Mouse (Mus musculus): ENCODE data around the gene Grik3. TPM values are rescaled to one million over a fixed set of nuclear protein-coding genes. Genes with fewer than 3 reads are reported as not detected.

The Grik3 gene
- polyA plus RNA-seq, 1 experiment from 2014 or later: not detected

DNA sequence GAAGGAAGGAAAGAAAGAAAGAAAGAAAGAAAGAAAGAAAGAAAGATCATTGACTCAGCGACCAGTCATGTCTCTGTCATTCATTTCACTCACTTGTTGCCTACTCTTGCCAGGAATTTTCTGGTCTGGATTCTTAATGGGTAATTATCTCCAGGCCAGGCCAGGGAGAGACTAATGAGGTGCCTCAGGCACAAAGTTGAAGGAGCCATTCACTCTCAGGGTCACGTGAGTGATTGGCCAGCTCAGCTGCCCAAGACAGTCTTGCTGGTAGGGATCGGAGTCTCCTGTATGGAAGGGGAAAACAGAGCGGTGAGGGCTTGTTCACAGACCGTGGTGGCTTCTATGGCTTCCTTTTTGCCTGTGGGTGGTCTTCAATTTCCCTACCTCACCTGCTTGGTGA, 82.5 kb downstream of the Grik3 start:
- Histone ChIP-seq H3K4me2 (no peak overlapping the region), H3K36me3 (replicated peaks) (no peaks in the 10 kb centered on the region), H3K9ac (no peak overlapping the region), H3K27ac (replicated peaks) (no peak overlapping the region), H3K4me3 (replicated peaks) (no peak overlapping the region), H3K27me3 (peaks cover 8% of the 10 kb centered on the region), H3K4me1 (replicated peaks) (no peaks in the 10 kb centered on the region), H3K9me3 (replicated peaks) (no peaks in the 10 kb centered on the region)
- 22% methylated on average over 5 of the region's 5 CpGs for whole genome bisulfite sequencing (ENCODE audit: insufficient replicate concordance)
- no peak for ATAC-seq (ENCODE audit: insufficient read depth)

- no peaks in the 10 kb centered on the region for H3K4me1 ChIP-seq (replicated peaks)
- H3K9me3 ChIP-seq (replicated peaks): no peaks in the 10 kb centered on the region
- peaks cover 8% of the 10 kb centered on the region for H3K27me3 ChIP-seq
- no peaks in the 10 kb centered on the region for H3K36me3 ChIP-seq (replicated peaks)
- no peak for ATAC-seq (ENCODE audit: insufficient read depth)
- no peak overlapping the region for H3K27ac ChIP-seq (replicated peaks)
- H3K4me2 ChIP-seq: no peak overlapping the region
- no peak overlapping the region for H3K4me3 ChIP-seq (replicated peaks)
- H3K9ac ChIP-seq: no peak overlapping the region
- WGBS (ENCODE audit: insufficient replicate concordance): 9% methylated on average over 11 of the region's 11 CpGs
Measured at GRCm38 (mm10) chr4:125573951-125574675, 83.6 kb downstream of the Grik3 start.

- no peaks in the 10 kb centered on the region for H3K4me1 ChIP-seq (replicated peaks)
- H3K4me3 ChIP-seq (replicated peaks): no peak overlapping the region
- H3K4me2 ChIP-seq: no peak overlapping the region
- no peak overlapping the region for H3K27ac ChIP-seq (replicated peaks)
- H3K27me3 ChIP-seq: no peaks in the 10 kb centered on the region
- H3K9ac ChIP-seq: no peak overlapping the region
- no peak for ATAC-seq (ENCODE audit: insufficient read depth)
- H3K36me3 ChIP-seq (replicated peaks): no peaks in the 10 kb centered on the region
- no peaks in the 10 kb centered on the region for H3K9me3 ChIP-seq (replicated peaks)
- WGBS (ENCODE audit: insufficient replicate concordance): 33% methylated on average over 5 of the region's 5 CpGs
Measured at GRCm38 (mm10) chr4:125580336-125580735, 89.8 kb downstream of the Grik3 start.

DNA sequence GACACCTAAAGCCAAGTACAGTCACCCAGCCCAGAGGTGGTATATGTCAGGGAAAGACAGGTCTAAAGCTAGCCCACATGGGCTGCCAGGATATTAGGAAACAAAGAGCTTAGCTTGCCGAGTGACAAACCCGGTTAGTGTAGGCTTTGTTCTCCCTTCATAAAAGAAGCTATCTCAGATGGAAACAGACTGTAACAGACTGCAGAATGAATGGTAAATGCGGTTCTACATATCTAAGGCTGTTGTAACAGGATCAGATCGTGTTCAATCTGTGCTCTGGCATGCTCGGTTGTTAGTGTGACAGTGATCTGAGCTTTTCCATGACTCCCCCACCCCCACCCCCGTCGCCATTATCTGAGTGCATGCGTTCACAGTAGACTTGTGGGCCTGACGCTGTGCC, 92.8 kb downstream of the Grik3 start:
- Histone ChIP-seq H3K36me3 (replicated peaks) (no peaks in the 10 kb centered on the region), H3K9ac (no peak overlapping the region), H3K9me3 (replicated peaks) (no peaks in the 10 kb centered on the region), H3K4me3 (replicated peaks) (no peak overlapping the region), H3K4me1 (replicated peaks) (no peaks in the 10 kb centered on the region), H3K27me3 (no peaks in the 10 kb centered on the region; the same call in 1 of the 2 replicates), H3K27ac (replicated peaks) (no peak overlapping the region), H3K4me2 (no peak overlapping the region)
- no peak for ATAC-seq (ENCODE audit: insufficient read depth)
- WGBS (ENCODE audit: insufficient replicate concordance): 62% methylated on average over 9 of the region's 9 CpGs

DNA sequence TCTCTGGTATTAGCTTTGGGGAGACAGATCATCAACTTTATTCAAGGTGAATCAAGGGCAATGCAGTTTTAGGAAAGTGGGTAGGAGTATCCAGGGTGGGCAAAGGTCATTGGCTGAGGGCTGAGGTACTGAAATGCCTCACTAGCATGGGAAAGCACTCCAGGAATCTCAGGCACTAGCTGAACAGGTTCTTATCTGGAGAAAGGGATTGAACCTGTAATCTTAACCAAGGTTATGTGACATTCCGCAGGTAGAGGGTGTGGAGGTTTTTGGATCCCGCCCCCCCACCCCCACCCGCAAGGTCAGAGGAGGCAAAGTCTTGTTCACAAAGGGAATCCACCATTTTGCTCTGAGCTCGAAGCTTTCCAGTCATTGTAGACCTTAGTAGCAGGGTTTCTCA, 93.4 kb downstream of the Grik3 start:
- Histone ChIP-seq H3K27me3 (no peaks in the 10 kb centered on the region; the same call in none of the 2 replicates), H3K9me3 (replicated peaks) (no peaks in the 10 kb centered on the region), H3K9ac (no peak overlapping the region), H3K4me1 (replicated peaks) (no peaks in the 10 kb centered on the region), H3K4me3 (replicated peaks) (no peak overlapping the region), H3K27ac (replicated peaks) (no peak overlapping the region), H3K36me3 (replicated peaks) (no peaks in the 10 kb centered on the region), H3K4me2 (no peak overlapping the region)
- no peak for ATAC-seq (ENCODE audit: insufficient read depth)
- 43% methylated on average over 4 of the region's 4 CpGs for WGBS (ENCODE audit: insufficient replicate concordance)

DNA sequence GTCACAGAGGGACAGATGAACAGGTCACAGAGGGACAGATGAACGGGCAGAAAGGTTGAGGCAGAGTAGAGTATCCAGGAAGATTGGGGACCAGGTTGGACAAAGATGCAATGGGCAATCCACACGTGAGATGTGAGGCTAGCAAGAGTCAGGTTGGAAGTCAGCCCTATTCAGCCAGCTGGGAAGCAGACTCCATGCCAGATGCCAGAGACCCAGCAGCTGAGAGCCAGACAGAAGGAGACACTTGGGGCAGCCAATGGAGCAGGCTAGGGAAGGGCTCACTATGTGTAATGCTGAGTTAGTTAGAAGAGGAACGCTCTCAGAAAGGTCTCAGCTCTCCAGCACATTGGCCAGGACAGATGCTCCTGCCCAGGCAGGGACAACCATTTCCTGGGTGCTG, 94.2 kb downstream of the Grik3 start:
- no peaks in the 10 kb centered on the region for H3K36me3 ChIP-seq (replicated peaks)
- no peak overlapping the region for H3K27ac ChIP-seq (replicated peaks)
- H3K9me3 ChIP-seq (replicated peaks): no peaks in the 10 kb centered on the region
- H3K4me2 ChIP-seq: no peak overlapping the region
- H3K4me1 ChIP-seq (replicated peaks): no peaks in the 10 kb centered on the region
- WGBS (ENCODE audit: insufficient replicate concordance): 55% methylated on average over 3 of the region's 3 CpGs
- no peak overlapping the region for H3K9ac ChIP-seq
- no peak overlapping the region for H3K4me3 ChIP-seq (replicated peaks)
- ATAC-seq (ENCODE audit: insufficient read depth): no peak
- no peaks in the 10 kb centered on the region; the same call in none of the 2 replicates for H3K27me3 ChIP-seq

- H3K4me1 ChIP-seq (replicated peaks): no peaks in the 10 kb centered on the region
- no peak overlapping the region for H3K27ac ChIP-seq (replicated peaks)
- no peak overlapping the region for H3K4me3 ChIP-seq (replicated peaks)
- no peaks in the 10 kb centered on the region; the same call in none of the 2 replicates for H3K27me3 ChIP-seq
- no peak overlapping the region for H3K9ac ChIP-seq
- H3K4me2 ChIP-seq: 0 out of 2 replicates have a peak overlapping the region, but pooled peaks have one; percentile 17
- no peak for ATAC-seq (ENCODE audit: insufficient read depth)
- H3K9me3 ChIP-seq (replicated peaks): no peaks in the 10 kb centered on the region
- WGBS (ENCODE audit: insufficient replicate concordance): 34% methylated on average over 12 of the region's 12 CpGs
- H3K36me3 ChIP-seq (replicated peaks): no peaks in the 10 kb centered on the region
Measured at GRCm38 (mm10) chr4:125587577-125587976, 97.1 kb downstream of the Grik3 start.

DNA sequence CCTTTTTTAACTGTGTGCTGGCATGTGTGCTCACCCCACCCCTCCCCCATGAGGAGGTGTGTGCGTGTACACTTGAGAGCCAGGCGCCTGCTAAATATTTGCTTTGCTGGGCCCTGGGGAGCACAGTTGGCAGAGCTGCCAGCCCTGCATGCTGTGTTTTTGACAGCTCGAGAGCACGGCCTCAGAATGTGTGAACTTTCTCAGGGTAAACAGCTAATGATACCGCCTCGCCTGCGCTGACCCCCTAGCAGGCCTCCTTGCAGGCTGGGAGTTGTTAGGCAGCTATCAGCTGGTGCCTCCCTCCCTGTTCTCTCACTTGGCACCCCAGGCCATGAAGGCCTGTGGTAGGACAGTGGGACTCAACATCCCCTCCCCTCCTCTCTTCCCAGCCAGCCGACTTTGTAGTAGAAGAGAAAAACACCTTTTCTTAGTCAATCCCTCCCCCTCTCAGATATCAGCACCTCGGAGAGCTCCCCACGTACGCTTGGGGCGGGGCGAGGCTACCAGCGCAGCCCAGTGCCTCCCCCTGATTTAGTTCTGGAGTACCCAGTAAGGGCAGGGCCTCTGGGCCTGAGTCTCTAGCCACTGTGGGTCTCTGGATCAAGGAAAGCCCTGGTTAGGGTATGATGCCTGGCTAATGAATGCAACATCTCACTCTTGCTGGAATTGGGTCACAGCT, 99.9 kb downstream of the Grik3 start:
- ATAC-seq (ENCODE audit: insufficient read depth): no peak
- WGBS (ENCODE audit: insufficient replicate concordance): 6% methylated on average over 14 of the region's 14 CpGs
- Histone ChIP-seq H3K9ac (no peak overlapping the region), H3K4me1 (replicated peaks) (no peaks in the 10 kb centered on the region), H3K9me3 (replicated peaks) (no peaks in the 10 kb centered on the region), H3K27ac (replicated peaks) (no peak overlapping the region), H3K4me2 (no peak overlapping the region), H3K4me3 (replicated peaks) (no peak overlapping the region), H3K27me3 (no peaks in the 10 kb centered on the region; the same call in none of the 2 replicates), H3K36me3 (replicated peaks) (no peaks in the 10 kb centered on the region)

DNA sequence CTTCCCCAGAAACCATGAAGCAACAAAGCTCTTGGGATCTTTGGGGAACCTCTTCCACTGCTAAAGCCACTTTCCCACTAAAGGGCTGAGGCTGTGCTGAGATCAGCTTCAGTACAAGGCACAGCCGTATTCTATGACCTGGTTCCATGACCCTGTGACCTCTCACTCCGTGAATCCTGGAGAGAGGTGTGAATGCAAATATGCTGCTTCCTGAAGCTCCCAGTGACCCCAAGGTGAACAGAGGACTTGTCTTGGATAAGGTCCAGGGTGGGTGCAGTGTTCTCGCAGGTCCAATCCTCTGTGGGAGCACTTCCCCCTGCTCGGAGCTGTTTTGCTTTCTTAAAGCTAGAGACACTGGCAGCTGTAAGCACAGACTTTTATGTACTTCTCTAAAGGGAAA, 102.2 kb downstream of the Grik3 start:
- Histone ChIP-seq H3K4me3 (replicated peaks) (no peak overlapping the region), H3K27ac (replicated peaks) (no peak overlapping the region), H3K9me3 (replicated peaks) (no peaks in the 10 kb centered on the region), H3K4me2 (no peak overlapping the region), H3K27me3 (no peaks in the 10 kb centered on the region; the same call in none of the 2 replicates), H3K4me1 (replicated peaks) (no peaks in the 10 kb centered on the region), H3K9ac (no peak overlapping the region), H3K36me3 (replicated peaks) (no peaks in the 10 kb centered on the region)
- no peak for ATAC-seq (ENCODE audit: insufficient read depth)
- WGBS (ENCODE audit: insufficient replicate concordance): 20% methylated on average over 4 of the region's 4 CpGs

DNA sequence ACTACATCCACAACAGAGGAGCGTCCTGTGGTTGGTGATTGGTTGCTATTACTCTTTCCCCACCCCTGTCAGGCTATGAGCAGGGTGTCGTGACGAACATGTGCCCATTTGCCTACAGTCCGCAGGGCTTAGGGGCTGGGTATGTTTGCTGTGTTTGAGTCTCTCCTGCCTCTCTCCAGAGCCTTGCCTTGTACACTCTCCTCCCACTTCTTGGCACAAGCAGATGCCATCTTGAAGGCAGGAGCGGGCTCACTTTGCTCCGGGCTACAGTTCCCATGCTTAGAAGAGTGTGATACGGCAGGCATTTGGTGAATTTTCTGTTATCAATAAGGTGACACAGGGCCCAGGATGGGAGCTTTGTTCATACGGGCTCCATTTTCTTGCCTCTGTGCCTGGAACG, 104.5 kb downstream of the Grik3 start:
- H3K9ac ChIP-seq: no peak overlapping the region
- 69% methylated on average over 9 of the region's 9 CpGs for WGBS (ENCODE audit: insufficient replicate concordance)
- no peaks in the 10 kb centered on the region for H3K27me3 ChIP-seq
- no peak overlapping the region for H3K4me2 ChIP-seq
- H3K36me3 ChIP-seq (replicated peaks): no peaks in the 10 kb centered on the region
- H3K9me3 ChIP-seq (replicated peaks): no peaks in the 10 kb centered on the region
- no peak for ATAC-seq (ENCODE audit: insufficient read depth)
- no peak overlapping the region for H3K27ac ChIP-seq (replicated peaks)
- no peaks in the 10 kb centered on the region for H3K4me1 ChIP-seq (replicated peaks)
- no peak overlapping the region for H3K4me3 ChIP-seq (replicated peaks)

DNA sequence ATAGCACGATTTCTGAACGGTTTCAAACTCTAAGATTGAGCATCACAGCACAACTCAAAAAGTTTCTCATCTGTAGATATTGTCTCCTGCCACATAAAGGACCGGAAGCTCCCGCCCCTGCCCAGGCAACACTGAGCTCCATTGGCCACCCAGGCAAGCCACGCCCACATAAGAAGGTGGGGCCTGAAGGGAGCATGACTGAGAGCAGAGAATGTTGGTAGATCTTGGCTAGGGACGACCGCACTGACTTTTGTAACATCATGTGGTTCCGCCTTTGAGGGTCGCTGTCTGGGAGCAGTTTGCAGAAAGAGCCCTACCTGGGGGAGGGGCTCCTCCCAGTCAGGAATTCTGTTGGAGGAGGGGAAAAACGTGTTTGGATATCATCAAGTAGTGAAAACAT, 108.2 kb downstream of the Grik3 start:
- no peak overlapping the region for H3K4me3 ChIP-seq (replicated peaks)
- H3K4me2 ChIP-seq: no peak overlapping the region
- H3K4me1 ChIP-seq (replicated peaks): no peaks in the 10 kb centered on the region
- ATAC-seq (ENCODE audit: insufficient read depth): no peak
- H3K27me3 ChIP-seq: no peaks in the 10 kb centered on the region; the same call in 1 of the 2 replicates
- H3K27ac ChIP-seq (replicated peaks): no peak overlapping the region
- H3K9ac ChIP-seq: no peak overlapping the region
- no peaks in the 10 kb centered on the region for H3K36me3 ChIP-seq (replicated peaks)
- 23% methylated on average over 10 of the region's 10 CpGs for WGBS (ENCODE audit: insufficient replicate concordance)
- no peaks in the 10 kb centered on the region for H3K9me3 ChIP-seq (replicated peaks)
